8 mouse cellular contexts compared by ENCODE assay signal in genomic region chr5:8996686-8997512, GRCm38 (mm10). TPM values are rescaled to one million over a fixed set of nuclear protein-coding genes. Genes with fewer than 3 reads are reported as not detected.
A peak's percentile ranks its signal among the peaks of the same experiment; 100 is the strongest.
DNase-seq lines count a peak whose midpoint lies in the region; ATAC-seq lines count a peak whose summit lies in the region.

Gene Crot (minus strand): TSS chr5:8997324.

- peak within 1 kb of the TSS; percentile 94 for H3K27ac ChIP-seq in hindbrain, embryonic 13.5 days

- peak; percentile 96 for DNase-seq in NIH3T3 (ENCODE audit: low read depth)
- DNase-seq in cerebellum, postnatal 10 days = peak; percentile 96 to 98
- DNase-seq in frontal cortex, postnatal 14 days (ENCODE audit: low spot score in 2 of 2) = peak; percentile 84 to 89
- peak; percentile 84 to 87 for DNase-seq in layer of hippocampus, postnatal 25 days (ENCODE audit: extremely low spot score in 1 of 2, low spot score in 1 of 2)
- DNase-seq in lung, postnatal 25 days (ENCODE audit: low spot score) = peak; percentile 94
- peak; percentile 96 for DNase-seq in retina, embryonic 14.5 days (ENCODE audit: low spot score)
- DNase-seq in thymus, postnatal 4 days = peak; percentile 95

- ATAC-seq in hindbrain, embryonic 13.5 days (ENCODE audit: low FRiP score) = peak; percentile 99

- 1% methylated on average over 56 of the region's 57 CpGs for WGBS in hindbrain, embryonic 13.5 days

- peaks cover 13% of the 10 kb centered on the region for H3K4me1 ChIP-seq in hindbrain, embryonic 13.5 days (replicated peaks)

- peak within 1 kb of the TSS; percentile 72 for H3K4me3 ChIP-seq in hindbrain, embryonic 13.5 days

- peak within 1 kb of the TSS; percentile 64 for H3K4me2 ChIP-seq in hindbrain, embryonic 13.5 days

- H3K9me3 ChIP-seq in hindbrain, embryonic 13.5 days = no peaks in the 10 kb centered on the region

- H3K9ac ChIP-seq in hindbrain, embryonic 13.5 days = peak within 1 kb of the TSS; percentile 86

- H3K27me3 ChIP-seq in hindbrain, embryonic 13.5 days = no peaks in the 10 kb centered on the region

- H3K36me3 ChIP-seq in hindbrain, embryonic 13.5 days = peaks cover 7% of the 10 kb centered on the region

RNA-seq across cellular contexts. Expression of gene Crot, which starts in this region (rescaled TPM):
- polyA plus RNA-seq in hindbrain, embryonic 13.5 days (2015; fragmentation: Nextera tagmentation; extraction: Ambion mirVana) = 23.1 and 23.3 TPM in 2 replicates
- 10 to 100 TPM; 23.8 to 25.2 TPM for total RNA-seq in layer of hippocampus, postnatal 25 days (2021)

Comparison
In these comparisons a context has a peak if more than half of its experiments do, and no peak if none do; other contexts are left out.
1. Peak in every context shown above with its lines: DNase-seq, ATAC-seq, H3K4me3 ChIP-seq and H3K27ac ChIP-seq.